Mouse (Mus musculus): ENCODE measurements around the gene Mark3. TPM values are rescaled to one million over a fixed set of nuclear protein-coding genes. Genes with fewer than 3 reads are reported as not detected.

Mark3 gene
- total and polyA plus RNA-seq, 3 experiments, result 43.9 to 71.6 TPM; not detected in 1

DNA sequence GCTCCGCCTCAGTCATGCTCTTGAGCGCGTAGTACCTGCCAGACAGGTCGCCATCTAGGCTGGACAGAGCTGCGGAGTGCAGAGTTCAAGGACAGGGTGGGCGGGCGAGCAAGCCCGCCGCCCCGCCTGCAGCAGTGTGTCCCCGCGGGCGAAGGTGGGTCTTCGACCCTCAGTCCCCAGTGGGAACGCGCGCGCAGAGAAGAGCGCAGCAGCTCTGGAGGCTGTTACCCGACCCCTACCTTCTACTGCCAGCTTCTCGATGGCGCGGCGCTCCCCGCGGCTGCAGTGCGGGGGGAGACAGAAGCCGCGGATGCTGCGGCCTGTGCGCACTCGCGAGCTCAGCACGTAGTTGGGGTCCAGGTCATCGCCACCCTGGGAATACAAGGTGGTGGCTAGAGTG is 96.7 kb downstream of the Mark3 start:
- Histone ChIP-seq H3K4me3 (ENCODE audit: control insufficient read depth in 1 of 2, insufficient read depth in 1 of 2, low read depth in 2 of 2, low read length in 2 of 2) (no peak overlapping the region), H3K9ac (ENCODE audit: control insufficient read depth, low read depth, low read length, poor library complexity, severe bottlenecking) (no peak overlapping the region), H3K27ac (ENCODE audit: control insufficient read depth, low read depth, low read length) (no peak overlapping the region), H3K36me3 (ENCODE audit: control insufficient read depth in 1 of 2, insufficient read depth in 2 of 2, low read length in 2 of 2) (peaks cover 0 to 9% of the 10 kb centered on the region in 2 experiments; a peak in 2 of 4 replicates), H3K4me1 (ENCODE audit: control insufficient read depth in 1 of 2, insufficient read depth in 2 of 2, low read length in 2 of 2) (peaks cover 5 to 9% of the 10 kb centered on the region in 2 experiments), H3K9me3 (replicated peaks; ENCODE audit: insufficient read depth, low read length) (no peaks in the 10 kb centered on the region), H3K79me2 (ENCODE audit: control insufficient read depth, insufficient read depth, low read length, poor library complexity) (no peaks in the 10 kb centered on the region; the same call in 1 of the 2 replicates), H3K27me3 (ENCODE audit: control insufficient read depth in 1 of 2, insufficient read depth in 2 of 2, low read length in 2 of 2) (no peaks in the 10 kb centered on the region)
- TF ChIP-seq MAFK (IDR thresholded peaks at IDR 0.05; ENCODE audit: borderline replicate concordance, low read depth, low read length) (no peak), MYC (IDR thresholded peaks at IDR 0.05; ENCODE audit: low read depth, low read length) (no peak), SMC3 (IDR thresholded peaks at IDR 0.05; ENCODE audit: low read depth, low read length) (no peak), CTCF (IDR thresholded peaks at IDR 0.05 in 2 of 3, conservative IDR thresholded peaks at IDR 0.05 in 1 of 3; ENCODE audit: control insufficient read depth in 1 of 3, insufficient read depth in 1 of 3, low read depth in 2 of 3, low read length in 3 of 3, poor library complexity in 1 of 3, severe bottlenecking in 1 of 3) (no peak), ELF1 (IDR thresholded peaks at IDR 0.05; ENCODE audit: low read depth, low read length) (no peak), NRF1 (IDR thresholded peaks at IDR 0.05; ENCODE audit: insufficient read depth, low read depth, low read length, poor library complexity, severe bottlenecking) (no peak), JUND (IDR thresholded peaks at IDR 0.05; ENCODE audit: low read depth, low read length) (no peak), GATA1 (IDR thresholded peaks at IDR 0.05; ENCODE audit: low read depth, low read length) (no peak), NELFE (IDR thresholded peaks at IDR 0.05; ENCODE audit: low read depth, low read length) (no peak), TCF12 (IDR thresholded peaks at IDR 0.05; ENCODE audit: low read depth, low read length) (no peak), ZC3H11A (IDR thresholded peaks at IDR 0.05; ENCODE audit: low read depth, low read length) (no peak), MYB (IDR thresholded peaks at IDR 0.05; ENCODE audit: low read depth, low read length) (no peak), POLR2A (IDR thresholded peaks at IDR 0.05; ENCODE audit: control insufficient read depth in 1 of 2, insufficient read depth in 1 of 2, low read depth in 1 of 2, low read length in 2 of 2, poor library complexity in 1 of 2) (no peak)
- no peak for DNase-seq (ENCODE audit: low read depth, low spot score)

DNA sequence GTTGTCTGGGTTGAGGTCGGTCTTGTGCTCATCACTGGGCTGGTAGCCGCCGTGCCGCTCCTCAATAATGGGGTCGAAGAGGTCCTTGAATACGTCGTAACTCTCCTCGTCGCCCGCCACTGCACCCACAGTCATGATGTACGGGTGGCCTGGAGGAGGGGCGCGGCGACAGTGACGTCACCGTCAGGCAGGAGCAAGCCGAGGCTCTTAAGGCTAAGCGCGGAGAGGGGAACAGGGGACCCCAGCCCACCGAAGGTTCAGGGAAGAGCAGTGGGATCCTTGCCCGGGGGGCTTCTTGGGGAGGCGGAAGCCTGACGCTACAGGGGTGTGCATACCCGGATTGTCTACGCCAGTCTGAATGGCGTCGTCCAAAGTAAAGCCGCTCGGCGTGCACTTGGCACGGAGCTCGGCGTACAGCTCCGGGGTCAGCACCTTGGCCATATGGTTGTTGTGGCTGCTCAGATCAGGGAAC is 97.1 kb downstream of the Mark3 start:
- Histone ChIP-seq H3K9ac (ENCODE audit: control insufficient read depth, low read depth, low read length, poor library complexity, severe bottlenecking) (no peak overlapping the region), H3K4me3 (ENCODE audit: control insufficient read depth in 1 of 2, insufficient read depth in 1 of 2, low read depth in 2 of 2, low read length in 2 of 2) (no peak overlapping the region), H3K79me2 (ENCODE audit: control insufficient read depth, insufficient read depth, low read length, poor library complexity) (no peaks in the 10 kb centered on the region; the same call in 1 of the 2 replicates), H3K36me3 (ENCODE audit: control insufficient read depth in 1 of 2, insufficient read depth in 2 of 2, low read length in 2 of 2) (peaks cover 0 to 9% of the 10 kb centered on the region in 2 experiments; a peak in 2 of 4 replicates), H3K27me3 (ENCODE audit: control insufficient read depth in 1 of 2, insufficient read depth in 2 of 2, low read length in 2 of 2) (no peaks in the 10 kb centered on the region), H3K4me1 (ENCODE audit: control insufficient read depth in 1 of 2, insufficient read depth in 2 of 2, low read length in 2 of 2) (peaks cover 5 to 14% of the 10 kb centered on the region in 2 experiments), H3K27ac (ENCODE audit: control insufficient read depth, low read depth, low read length) (no peak overlapping the region), H3K9me3 (replicated peaks; ENCODE audit: insufficient read depth, low read length) (no peaks in the 10 kb centered on the region)
- no peak for DNase-seq (ENCODE audit: low read depth, low spot score)
- TF ChIP-seq CTCF (IDR thresholded peaks at IDR 0.05 in 2 of 3, conservative IDR thresholded peaks at IDR 0.05 in 1 of 3; ENCODE audit: control insufficient read depth in 1 of 3, insufficient read depth in 1 of 3, low read depth in 2 of 3, low read length in 3 of 3, poor library complexity in 1 of 3, severe bottlenecking in 1 of 3), result no peak
- no peak for TF ChIP-seq GABPA (IDR thresholded peaks at IDR 0.05; ENCODE audit: low read depth, low read length)
- no peak for TF ChIP-seq ZMIZ1 (IDR thresholded peaks at IDR 0.05; ENCODE audit: low read depth, low read length)
- TF ChIP-seq USF1 (IDR thresholded peaks at IDR 0.05; ENCODE audit: low read depth, low read length), result no peak
- no peak for TF ChIP-seq MEF2A (IDR thresholded peaks at IDR 0.05; ENCODE audit: extremely low read depth, insufficient replicate concordance, low read depth, low read length, poor library complexity, severe bottlenecking)
- no peak for TF ChIP-seq JUND (IDR thresholded peaks at IDR 0.05; ENCODE audit: low read depth, low read length)
- TF ChIP-seq NELFE (IDR thresholded peaks at IDR 0.05; ENCODE audit: low read depth, low read length), result no peak
- no peak for TF ChIP-seq KAT2A (conservative IDR thresholded peaks at IDR 0.05; ENCODE audit: low read depth, low read length)
